Comparison of ENCODE assay signal across 24 mouse cellular contexts in genomic region chr5:119711626-119712025, GRCm38 (mm10). TPM values are rescaled to one million over a fixed set of nuclear protein-coding genes. Genes with fewer than 3 reads are reported as not detected.
A peak's percentile ranks its signal among the peaks of the same experiment; 100 is the strongest.
DNase-seq lines count a peak whose midpoint lies in the region; ATAC-seq and TF ChIP-seq lines count a peak whose summit lies in the region.
"Had no signal": no experiment of that assay in that cellular context is flagged by ENCODE, and none has a peak within 500 bp of the region (broad histone marks: within the 10 kb centered on the region; RNA-seq: fewer than 3 reads in every experiment).

No protein-coding gene starts in this region.

- TF ChIP-seq EP300 in heart, adult 2 months (IDR thresholded peaks at IDR 0.05; ENCODE audit: insufficient read depth, low read depth, low read length), result no peak
- TF ChIP-seq EP300 in stomach, postnatal 0 days (optimal IDR thresholded peaks at IDR 0.05), result no peak

- DNase-seq in heart, adult 2 months, result no peak
- no peak for DNase-seq in heart, postnatal 4 days
- DNase-seq in lung, embryonic 14.5 days, result no peak
- no peak for DNase-seq in lung, postnatal 14 days
- peak; percentile 54 for DNase-seq in ES-CJ7 (ENCODE audit: low read depth, low spot score)
- DNase-seq in stomach, postnatal 0 days (ENCODE audit: low spot score), result no peak
- DNase-seq in thymus, postnatal 14 days, result no peak
- DNase-seq: adrenal gland, adult 2 months; adrenal gland, postnatal 25 days; B cell, adult 2 months; cerebellum, adult 18-20 months; cerebellum, adult 9-11 months; cerebellum, postnatal 36 days; forebrain, postnatal 0 days; gastrocnemius, adult 2 months; gastrocnemius, postnatal 25 days; heart, adult 11 months; heart, postnatal 10 days had no signal

- no peaks in the 10 kb centered on the region for H3K36me3 ChIP-seq in heart, adult 2 months (ENCODE audit: control insufficient read depth, insufficient read depth, low read length)
- H3K36me3 ChIP-seq in lung, embryonic 14.5 days (ENCODE audit: insufficient read depth), result no peaks in the 10 kb centered on the region
- H3K36me3 ChIP-seq in stomach, postnatal 0 days (ENCODE audit: control insufficient read depth, insufficient read depth, low read length), result no peaks in the 10 kb centered on the region
- H3K36me3 ChIP-seq: embryonic facial prominence, embryonic 10.5 days; heart, embryonic 10.5 days had no signal

- H3K79me2 ChIP-seq in heart, adult 2 months (replicated peaks; ENCODE audit: control insufficient read depth, insufficient read depth, low read length), result no peaks in the 10 kb centered on the region

- no peaks in the 10 kb centered on the region for H3K4me1 ChIP-seq in heart, adult 2 months (ENCODE audit: control insufficient read depth, insufficient read depth, low read length)
- H3K4me1 ChIP-seq in lung, embryonic 14.5 days (ENCODE audit: insufficient read depth), result no peaks in the 10 kb centered on the region
- no peaks in the 10 kb centered on the region for H3K4me1 ChIP-seq in stomach, postnatal 0 days (replicated peaks; ENCODE audit: control insufficient read depth, insufficient read depth)

- intact Hi-C loops in heart, adult 2 months (cut with DNase I), result loop anchor here (2.0 kb wide), 1 partner anchor 21 kb away; no protein-coding TSS in a partner anchor

- peak; percentile 20; the same call in 1 of the 2 replicates for TF ChIP-seq CTCF in heart, adult 2 months (IDR thresholded peaks at IDR 0.05)
- TF ChIP-seq CTCF in lung, embryonic 14.5 days (IDR thresholded peaks at IDR 0.05; ENCODE audit: low read depth), result peak; percentile 19; the same call in 1 of the 2 replicates
- TF ChIP-seq CTCF in stomach, postnatal 0 days (IDR thresholded peaks at IDR 0.05; ENCODE audit: low read depth), result 0 out of 2 replicates have a peak, but pooled peaks have one; percentile 8

- H3K27me3 ChIP-seq in heart, adult 2 months (ENCODE audit: control insufficient read depth, insufficient read depth, low read length), result no peaks in the 10 kb centered on the region; the same call in 1 of the 2 replicates
- peaks cover 9% of the 10 kb centered on the region; the same call in 1 of the 2 replicates for H3K27me3 ChIP-seq in lung, embryonic 14.5 days (ENCODE audit: insufficient read depth, low read length)
- no peaks in the 10 kb centered on the region; the same call in 1 of the 2 replicates for H3K27me3 ChIP-seq in stomach, postnatal 0 days (ENCODE audit: control insufficient read depth, insufficient read depth, low read length)

- 90% methylated on average over 5 of the region's 5 CpGs for WGBS in heart, adult 2 months
- 91% methylated on average over 5 of the region's 5 CpGs for WGBS in lung, embryonic 14.5 days
- WGBS in stomach, postnatal 0 days, result 86% methylated on average over 5 of the region's 5 CpGs

- no peak overlapping the region for H3K4me3 ChIP-seq in heart, adult 2 months
- H3K4me3 ChIP-seq in lung, embryonic 14.5 days (ENCODE audit: low read depth, low read length), result no peak overlapping the region
- no peak overlapping the region for H3K4me3 ChIP-seq in stomach, postnatal 0 days (ENCODE audit: low read depth, low read length)
- H3K4me3 ChIP-seq: embryonic facial prominence, embryonic 10.5 days; forebrain, embryonic 13.5 days; gastrocnemius, adult 2 months had no signal

- no peaks in the 10 kb centered on the region for H3K9me3 ChIP-seq in lung, embryonic 14.5 days (ENCODE audit: low read depth, low read length)
- no peaks in the 10 kb centered on the region for H3K9me3 ChIP-seq in stomach, postnatal 0 days (ENCODE audit: control insufficient read depth, low read length)
- H3K9me3 ChIP-seq: heart, embryonic 10.5 days had no signal

- TF ChIP-seq POLR2A in heart, adult 2 months (IDR thresholded peaks at IDR 0.05; ENCODE audit: insufficient read depth, low read depth, low read length), result no peak

- H3K9ac ChIP-seq in heart, adult 2 months (ENCODE audit: low read depth, low read length), result no peak overlapping the region
- H3K9ac ChIP-seq in lung, embryonic 14.5 days, result no peak overlapping the region
- no peak overlapping the region for H3K9ac ChIP-seq in stomach, postnatal 0 days (ENCODE audit: low read length)
- H3K9ac ChIP-seq: forebrain, embryonic 13.5 days; forebrain, postnatal 0 days; hindbrain, embryonic 14.5 days had no signal

- H3K27ac ChIP-seq in heart, adult 2 months, result no peak overlapping the region
- no peak overlapping the region for H3K27ac ChIP-seq in lung, embryonic 14.5 days (ENCODE audit: low read depth)
- no peak overlapping the region for H3K27ac ChIP-seq in stomach, postnatal 0 days (replicated peaks)
- H3K27ac ChIP-seq: embryonic facial prominence, embryonic 10.5 days; forebrain, embryonic 13.5 days; gastrocnemius, adult 2 months; heart, embryonic 10.5 days; hindbrain, embryonic 14.5 days had no signal

- ATAC-seq in lung, embryonic 14.5 days (ENCODE audit: insufficient read depth), result no peak
- no peak for ATAC-seq in stomach, postnatal 0 days (ENCODE audit: low FRiP score, low TSS enrichment)
- ATAC-seq: CD4-positive, CD25-positive, alpha-beta regulatory T cell, adult 4 months; forebrain, embryonic 13.5 days; forebrain, postnatal 0 days had no signal

- no peak overlapping the region for H3K4me2 ChIP-seq in lung, embryonic 14.5 days
- no peak overlapping the region for H3K4me2 ChIP-seq in stomach, postnatal 0 days (replicated peaks; ENCODE audit: low read depth)
- H3K4me2 ChIP-seq: forebrain, embryonic 13.5 days; hindbrain, embryonic 14.5 days had no signal

RNA-seq across cellular contexts. Expression of gene Tbx3, which starts 41.2 kb away (rescaled TPM):
- total RNA-seq in heart, adult 2 months (2021), result 10 to 100 TPM; 10.2 to 10.4 TPM
- 4.4 and 4.9 TPM in 2 replicates for polyA plus RNA-seq in heart, adult 2 months (2012; rRNA removed)
- total RNA-seq in heart, postnatal 4 days (2021), result 10 to 100 TPM; 14.4 to 15.8 TPM
- 82.1 and 84.8 TPM in 2 replicates for polyA plus RNA-seq in lung, embryonic 14.5 days (2014; fragmentation: Nextera tagmentation; extraction: Ambion mirVana)
- polyA plus RNA-seq in stomach, postnatal 0 days (2015; fragmentation: Nextera tagmentation; extraction: Ambion mirVana), result 6.8 and 7.5 TPM in 2 replicates
- total RNA-seq: hematopoietic stem cell, adult 5-6 weeks had no signal
